Mouse (Mus musculus): Measurements from ENCODE around the gene Bicd2.

Gene Bicd2

GRCm38 (mm10) chr13:49394886-49395447, 53.6 kb downstream of the Bicd2 start:
- no peak for DNase-seq (ENCODE audit: low read depth in 1 of 2, low spot score in 2 of 2)

DNA sequence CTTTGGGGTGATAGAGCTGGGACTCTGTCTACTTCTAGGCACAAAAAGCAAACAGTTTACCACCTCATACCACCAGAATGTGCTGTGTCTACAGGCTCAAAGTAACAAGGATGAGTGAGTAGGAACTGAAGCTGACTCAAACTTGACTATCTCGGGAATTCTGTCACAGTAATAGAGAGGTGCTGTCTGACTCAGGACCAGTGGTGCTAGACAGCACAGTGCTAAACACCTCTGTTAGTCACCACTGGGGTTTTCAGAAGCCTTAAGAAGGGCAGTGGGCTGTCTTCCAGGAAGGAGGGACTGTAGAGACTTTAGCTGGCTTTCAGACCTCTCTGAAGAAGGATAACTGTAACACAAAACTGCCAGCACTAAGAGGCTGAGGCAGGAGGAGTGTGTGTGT, 55.4 kb downstream of the Bicd2 start:
- no peak for DNase-seq (ENCODE audit: low read depth in 1 of 2, low spot score in 2 of 2)

GRCm38 (mm10) chr13:49398191-49398590, 56.8 kb downstream of the Bicd2 start:
- no peak for DNase-seq (ENCODE audit: low read depth in 1 of 2, low spot score in 2 of 2)

- no peak for DNase-seq (ENCODE audit: low read depth in 1 of 2, low spot score in 2 of 2)
Observed at GRCm38 (mm10) chr13:49400139-49400538, 58.8 kb downstream of the Bicd2 start.

DNA sequence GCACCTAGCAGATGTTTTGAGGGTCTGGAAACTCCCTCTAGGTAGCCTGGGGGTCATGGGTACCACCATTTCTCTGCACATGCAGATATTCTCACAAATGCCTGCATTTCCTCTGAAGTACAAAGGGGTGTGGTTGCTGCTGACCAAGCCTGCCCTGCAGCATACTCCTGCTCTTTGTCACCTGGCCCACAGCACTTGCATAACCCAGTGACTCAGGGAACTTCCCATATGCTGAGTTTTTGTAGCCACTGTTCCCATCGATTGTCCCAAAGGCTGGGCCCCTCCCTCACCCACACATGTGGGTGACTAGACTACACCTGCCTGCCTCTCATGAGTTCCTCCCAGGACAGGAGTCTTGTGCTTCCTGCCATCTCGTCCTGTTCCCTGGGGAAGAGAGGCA, 61.2 kb downstream of the Bicd2 start:
- DNase-seq (ENCODE audit: low read depth in 1 of 2, low spot score in 2 of 2): no peak

DNA sequence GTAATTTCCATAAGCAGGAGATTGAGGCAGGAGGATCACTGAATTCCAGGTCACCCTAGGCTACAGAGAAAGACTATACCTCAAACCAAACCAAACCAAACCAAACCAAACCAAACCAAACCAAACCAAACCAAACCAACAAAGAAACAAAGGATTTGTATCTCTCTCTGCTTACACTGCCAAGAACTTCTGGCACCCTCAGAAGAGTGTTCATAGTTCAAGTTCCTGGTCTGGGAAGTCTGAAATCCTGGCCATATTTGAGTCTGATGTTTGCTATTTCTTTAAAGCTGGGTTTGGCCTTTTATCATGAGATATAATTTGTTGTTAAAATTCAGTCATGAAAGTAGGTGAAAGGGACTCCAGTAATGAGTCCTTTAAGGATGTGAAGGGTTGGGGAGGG, 66.4 kb downstream of the Bicd2 start:
- DNase-seq (ENCODE audit: low read depth in 1 of 2, low spot score in 2 of 2): no peak

DNA sequence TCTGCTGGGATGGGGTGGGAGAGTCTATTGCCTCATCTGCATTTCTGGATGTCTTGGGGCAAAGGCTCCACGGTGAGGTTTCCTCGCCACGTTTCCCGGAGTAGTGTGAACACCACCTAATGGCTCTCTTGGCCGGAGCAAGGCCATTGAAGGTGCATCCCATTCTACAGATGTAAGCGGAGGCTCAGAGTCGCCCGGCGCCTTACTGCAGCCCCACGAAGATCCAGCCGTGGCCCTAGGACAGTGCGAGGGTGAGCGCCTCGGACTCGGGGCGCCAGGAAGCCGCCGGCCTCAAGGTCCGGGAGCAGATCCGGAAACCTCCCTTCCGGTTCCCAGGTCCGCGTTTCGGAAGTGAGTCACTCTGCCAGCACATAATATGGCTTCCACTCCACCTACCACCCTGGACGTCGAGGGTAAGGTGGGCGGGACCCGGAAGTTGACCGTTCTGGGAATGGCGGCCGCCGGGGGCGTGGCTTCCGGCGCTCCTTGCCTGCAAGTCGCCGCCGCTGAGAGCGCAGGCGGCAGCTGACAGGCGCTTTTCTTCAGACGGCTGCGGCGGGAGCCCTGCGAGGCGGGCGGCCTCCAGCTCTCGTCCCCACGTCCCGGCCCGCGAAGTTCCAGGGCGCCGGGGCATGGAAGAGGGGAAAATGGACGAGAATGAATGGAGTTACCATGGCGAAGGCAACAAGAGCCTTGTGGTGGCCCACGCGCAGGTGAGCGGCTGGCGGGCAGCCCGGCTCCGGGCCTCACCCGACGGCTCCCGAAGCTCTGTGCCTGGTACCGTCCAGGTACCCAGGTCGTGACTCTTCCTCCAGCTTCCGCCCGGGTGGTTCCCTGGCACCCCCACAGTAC, 79.6 kb downstream of the Bicd2 start, which contains the start of gene Ippk:
Ippk (plus strand) TSS at position 496 of the 852 bp plus-strand sequence.
- peak; percentile 94 to 95 for DNase-seq (ENCODE audit: low read depth in 1 of 2, low spot score in 2 of 2)

DNA sequence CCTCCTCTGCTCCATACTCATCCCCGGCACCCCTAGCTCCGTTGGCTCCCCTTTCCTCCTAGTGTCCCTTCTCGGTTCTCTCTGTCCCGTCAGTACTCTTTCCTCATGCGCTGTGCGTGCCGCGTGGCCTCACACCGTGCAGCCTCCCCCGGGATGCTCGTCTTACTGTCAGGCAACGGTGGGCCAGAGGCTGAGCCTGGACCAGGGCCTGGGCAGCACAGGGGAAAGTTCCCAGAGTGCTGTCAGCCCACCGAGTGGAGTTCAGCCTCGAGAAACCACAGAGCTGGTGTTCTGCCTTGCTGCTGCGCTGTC, 80.2 kb downstream of the Bicd2 start:
- peak in 1 of 2 experiments; percentile 6 for DNase-seq (ENCODE audit: low read depth in 1 of 2, low spot score in 2 of 2)

DNA sequence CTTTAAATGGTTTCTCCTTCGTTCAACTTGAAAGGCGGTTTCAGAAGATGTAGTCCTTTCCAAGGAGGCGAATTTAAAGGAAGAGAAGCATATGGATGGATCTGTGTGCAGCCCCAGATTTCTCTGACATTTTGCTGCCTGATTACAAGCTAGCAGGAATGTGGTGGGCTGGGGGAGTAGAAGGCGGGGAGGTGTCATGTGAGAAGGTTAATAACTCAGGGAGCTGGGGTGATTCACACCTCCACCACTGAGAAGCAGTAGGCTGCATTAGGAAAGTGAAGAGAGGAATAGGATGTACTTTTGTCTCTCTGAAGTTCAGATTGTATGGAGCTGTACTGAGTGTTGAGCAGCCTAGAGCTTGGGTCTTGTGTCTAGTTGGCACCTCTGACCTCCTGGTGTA, 80.6 kb downstream of the Bicd2 start:
- DNase-seq (ENCODE audit: low read depth in 1 of 2, low spot score in 2 of 2): no peak

GRCm38 (mm10) chr13:49426736-49427135, 85.4 kb downstream of the Bicd2 start:
- no peak for DNase-seq (ENCODE audit: low read depth in 1 of 2, low spot score in 2 of 2)

DNA sequence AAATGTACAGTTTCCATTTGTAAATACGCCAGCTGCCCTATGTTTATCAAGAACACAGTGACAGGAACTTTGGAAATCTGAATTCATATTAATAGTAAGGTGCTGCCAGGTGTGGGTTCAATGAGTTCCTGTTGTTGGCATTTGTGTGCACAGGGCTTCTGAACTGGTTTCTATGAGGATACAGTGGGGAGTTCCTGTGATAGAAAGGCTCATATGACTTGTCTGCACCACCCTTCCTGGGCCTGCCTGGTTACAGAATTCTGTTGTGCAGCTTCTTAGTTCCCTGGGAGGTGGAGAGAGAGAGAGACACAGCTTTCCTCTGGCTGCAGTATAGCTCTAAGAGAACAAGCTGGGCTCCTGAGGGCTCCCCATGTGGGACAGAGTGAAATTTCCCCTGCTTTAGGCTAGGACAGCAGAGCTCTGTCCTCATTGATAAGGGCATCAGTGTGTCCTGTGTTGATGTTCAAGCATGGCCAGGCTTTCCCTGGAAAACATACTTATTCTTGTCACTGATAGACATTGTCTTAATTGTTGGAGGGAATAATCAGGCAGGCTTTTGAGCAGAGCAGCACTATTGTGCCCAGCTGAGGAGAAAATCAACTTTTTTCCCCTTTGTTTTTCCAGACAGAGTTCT, 86.8 kb downstream of the Bicd2 start:
- no peak for DNase-seq (ENCODE audit: low read depth in 1 of 2, low spot score in 2 of 2)

DNA sequence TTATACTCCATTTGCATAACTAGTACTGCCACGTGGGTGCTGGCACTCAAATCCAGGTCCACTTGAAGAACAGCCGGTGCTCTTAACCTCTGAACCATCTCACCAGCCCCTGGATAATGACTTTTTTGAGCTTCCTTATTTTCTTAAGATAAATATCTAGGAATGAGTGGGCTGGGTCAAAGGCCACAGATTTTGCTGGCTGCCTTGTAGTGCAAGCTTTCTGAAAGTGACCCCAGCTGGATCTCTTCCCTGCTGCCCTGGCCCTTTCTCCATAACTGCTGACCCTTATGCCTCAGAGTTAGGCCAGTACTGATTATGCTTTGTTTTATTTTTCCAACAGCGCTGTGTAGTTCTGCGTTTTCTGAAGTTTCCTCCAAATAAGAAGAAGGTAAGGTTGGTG, 89.1 kb downstream of the Bicd2 start:
- no peak for DNase-seq (ENCODE audit: low read depth in 1 of 2, low spot score in 2 of 2)

- no peak for DNase-seq (ENCODE audit: low read depth in 1 of 2, low spot score in 2 of 2)
Observed at GRCm38 (mm10) chr13:49433268-49434029, 92.1 kb downstream of the Bicd2 start.

DNA sequence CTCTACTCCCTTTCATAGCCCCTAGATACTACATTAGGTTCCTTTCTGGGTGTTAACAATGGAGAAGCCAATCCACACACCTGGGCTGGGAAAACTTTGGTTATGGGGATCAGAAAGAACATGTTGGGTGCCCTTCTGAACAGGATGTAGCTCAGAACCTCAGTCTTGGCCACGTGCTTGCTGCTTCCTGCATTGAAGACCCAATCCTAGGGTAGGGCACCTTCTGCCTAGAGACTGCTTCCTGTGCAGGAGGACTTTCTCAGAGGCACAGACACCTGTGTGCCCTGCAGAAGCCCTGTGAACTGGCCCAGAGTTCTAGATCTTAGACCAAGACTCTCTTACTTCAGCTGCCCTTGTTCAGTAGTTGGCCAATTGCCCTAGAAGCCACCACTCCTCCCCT, 94.4 kb downstream of the Bicd2 start:
- DNase-seq (ENCODE audit: low read depth in 1 of 2, low spot score in 2 of 2): no peak

DNA sequence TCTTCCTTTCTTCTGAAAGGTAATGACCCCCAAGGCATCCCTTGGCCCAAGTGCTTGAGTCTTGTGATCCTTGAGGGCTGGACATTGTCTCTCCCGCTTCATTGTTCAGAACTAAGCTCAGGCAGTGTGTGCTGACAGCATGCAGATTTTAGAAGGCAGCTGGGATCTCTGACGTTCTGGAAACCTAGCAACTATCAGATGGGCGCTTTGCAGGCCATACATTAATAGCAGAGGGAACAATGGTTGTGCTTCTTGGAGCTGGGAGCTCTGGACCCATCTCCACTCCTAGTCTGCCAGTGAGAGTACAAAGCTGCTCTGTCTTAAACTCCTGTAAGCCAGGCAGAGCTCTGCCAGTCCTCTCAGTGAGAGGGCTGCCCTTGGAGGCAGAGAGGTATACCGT, 94.8 kb downstream of the Bicd2 start:
- DNase-seq (ENCODE audit: low read depth in 1 of 2, low spot score in 2 of 2): no peak

Data from monocyte, adult 2 months (primary cell).